Comparison of ENCODE assay signal across 30 mouse cellular contexts in the genomic region with DNA sequence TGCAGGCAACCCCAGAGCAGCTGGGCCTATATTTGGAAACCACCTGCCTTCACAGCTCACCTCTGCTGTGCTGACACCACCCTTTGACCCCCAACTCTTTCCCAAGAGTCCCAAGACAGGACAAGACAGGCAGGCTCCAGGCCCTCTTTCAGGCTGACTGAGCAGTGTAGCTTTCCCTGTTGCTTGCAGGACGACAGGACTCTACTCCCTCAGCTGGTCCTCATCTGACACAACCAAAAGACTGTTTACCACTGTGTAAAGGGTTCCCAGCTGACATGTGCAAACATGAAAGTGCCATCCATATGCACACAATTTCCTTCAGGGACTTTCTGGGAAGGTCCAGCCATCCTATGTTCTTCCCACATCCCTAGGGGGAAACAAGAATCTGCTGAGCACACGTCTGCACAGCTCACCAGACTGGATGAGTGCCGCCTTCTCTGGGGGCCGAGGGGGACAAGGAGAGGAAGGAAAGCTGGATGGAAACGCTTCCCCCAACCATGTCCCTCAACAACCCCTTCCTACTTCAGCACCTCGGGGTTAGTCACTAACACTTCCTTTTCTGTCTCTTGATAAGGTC. TPM values are rescaled to one million over a fixed set of nuclear protein-coding genes. Genes with fewer than 3 reads are reported as not detected.
DNase-seq lines count a peak whose midpoint lies in the region; ATAC-seq and TF ChIP-seq lines count a peak whose summit lies in the region.
"Had no signal": no experiment of that assay in that cellular context is flagged by ENCODE, and none has a peak within 500 bp of the region (broad histone marks: within the 10 kb centered on the region; RNA-seq: fewer than 3 reads in every experiment).

No protein-coding gene starts in this region.

- TF ChIP-seq CTCF in intestine, postnatal 0 days (IDR thresholded peaks at IDR 0.05; ENCODE audit: low read depth), result no peak

- no peaks in the 10 kb centered on the region for H3K9me3 ChIP-seq in heart, embryonic 12.5 days (replicated peaks)
- H3K9me3 ChIP-seq in limb, embryonic 15.5 days, result no peaks in the 10 kb centered on the region
- H3K9me3 ChIP-seq in limb, embryonic 10.5 days (replicated peaks), result no peaks in the 10 kb centered on the region
- no peaks in the 10 kb centered on the region for H3K9me3 ChIP-seq in midbrain, embryonic 13.5 days
- H3K9me3 ChIP-seq in midbrain, embryonic 15.5 days, result no peaks in the 10 kb centered on the region
- no peaks in the 10 kb centered on the region for H3K9me3 ChIP-seq in intestine, postnatal 0 days (ENCODE audit: control insufficient read depth)
- H3K9me3 ChIP-seq: forebrain, embryonic 13.5 days; hindbrain, embryonic 10.5 days had no signal

- H3K27ac ChIP-seq in heart, embryonic 12.5 days (ENCODE audit: poor library complexity, severe bottlenecking), result no peak overlapping the region
- peak overlapping the region; percentile 38; the same call in 1 of the 2 replicates for H3K27ac ChIP-seq in limb, embryonic 15.5 days
- H3K27ac ChIP-seq in limb, embryonic 10.5 days, result no peak overlapping the region
- H3K27ac ChIP-seq in midbrain, embryonic 13.5 days, result no peak overlapping the region
- H3K27ac ChIP-seq in midbrain, embryonic 15.5 days, result no peak overlapping the region
- no peak overlapping the region for H3K27ac ChIP-seq in intestine, postnatal 0 days (ENCODE audit: low read depth, low read length)
- H3K27ac ChIP-seq: forebrain, embryonic 13.5 days; heart, adult 2 months; hindbrain, embryonic 10.5 days; liver, embryonic 14.5 days had no signal

- peak overlapping the region; percentile 35 for H3K9ac ChIP-seq in heart, embryonic 12.5 days
- no peak overlapping the region for H3K9ac ChIP-seq in limb, embryonic 15.5 days
- H3K9ac ChIP-seq in midbrain, embryonic 13.5 days (replicated peaks), result no peak overlapping the region
- no peak overlapping the region for H3K9ac ChIP-seq in midbrain, embryonic 15.5 days
- H3K9ac ChIP-seq in intestine, postnatal 0 days (ENCODE audit: low read depth, low read length), result no peak overlapping the region
- H3K9ac ChIP-seq: forebrain, embryonic 13.5 days; liver, embryonic 14.5 days had no signal

- no peak overlapping the region for H3K4me3 ChIP-seq in heart, embryonic 12.5 days
- no peak overlapping the region for H3K4me3 ChIP-seq in limb, embryonic 15.5 days
- no peak overlapping the region for H3K4me3 ChIP-seq in limb, embryonic 10.5 days
- no peak overlapping the region for H3K4me3 ChIP-seq in midbrain, embryonic 13.5 days (replicated peaks)
- no peak overlapping the region for H3K4me3 ChIP-seq in midbrain, embryonic 15.5 days
- no peak overlapping the region for H3K4me3 ChIP-seq in intestine, postnatal 0 days (ENCODE audit: low read depth, low read length)
- H3K4me3 ChIP-seq: forebrain, embryonic 13.5 days; heart, adult 2 months; hindbrain, embryonic 10.5 days had no signal

- H3K27me3 ChIP-seq in heart, embryonic 12.5 days (replicated peaks), result no peaks in the 10 kb centered on the region
- H3K27me3 ChIP-seq in limb, embryonic 15.5 days, result no peaks in the 10 kb centered on the region
- H3K27me3 ChIP-seq in limb, embryonic 10.5 days (ENCODE audit: low read depth, poor library complexity, severe bottlenecking), result no peaks in the 10 kb centered on the region
- no peaks in the 10 kb centered on the region for H3K27me3 ChIP-seq in midbrain, embryonic 13.5 days
- H3K27me3 ChIP-seq in midbrain, embryonic 15.5 days (replicated peaks), result no peaks in the 10 kb centered on the region
- no peaks in the 10 kb centered on the region for H3K27me3 ChIP-seq in intestine, postnatal 0 days (replicated peaks; ENCODE audit: control insufficient read depth, insufficient read depth, low read length)
- H3K27me3 ChIP-seq: forebrain, embryonic 13.5 days had no signal

- peaks cover 76% of the 10 kb centered on the region for H3K36me3 ChIP-seq in heart, embryonic 12.5 days
- peaks cover 72% of the 10 kb centered on the region for H3K36me3 ChIP-seq in limb, embryonic 15.5 days
- H3K36me3 ChIP-seq in limb, embryonic 10.5 days, result peaks cover 94% of the 10 kb centered on the region
- H3K36me3 ChIP-seq in midbrain, embryonic 13.5 days, result peaks cover 82% of the 10 kb centered on the region
- peaks cover 41% of the 10 kb centered on the region for H3K36me3 ChIP-seq in midbrain, embryonic 15.5 days (replicated peaks)
- H3K36me3 ChIP-seq in intestine, postnatal 0 days (ENCODE audit: control insufficient read depth, insufficient read depth), result peaks cover 61% of the 10 kb centered on the region

- DNase-seq in heart, adult 11 months, result no peak
- DNase-seq in limb, embryonic 10.5 days (ENCODE audit: low spot score), result no peak
- no peak for DNase-seq in retina, embryonic 14.5 days (ENCODE audit: low spot score)
- DNase-seq: adrenal gland, postnatal 14 days; cerebellum, adult 11 months; cerebellum, adult 9-10 months; cerebellum, postnatal 36 days; gastrocnemius, postnatal 36 days; heart, adult 2 months; kidney, adult 2 months; layer of hippocampus, postnatal 36 days; left cerebral cortex, postnatal 4 days; liver; lung, postnatal 14 days; retina, postnatal 1 day; right cerebral cortex, postnatal 14 days; thymus, postnatal 14 days had no signal

- peaks cover 39% of the 10 kb centered on the region for H3K4me1 ChIP-seq in heart, embryonic 12.5 days (replicated peaks)
- H3K4me1 ChIP-seq in limb, embryonic 15.5 days, result peaks cover 28% of the 10 kb centered on the region
- H3K4me1 ChIP-seq in limb, embryonic 10.5 days, result peaks cover 21% of the 10 kb centered on the region
- peaks cover 9% of the 10 kb centered on the region for H3K4me1 ChIP-seq in midbrain, embryonic 13.5 days (replicated peaks)
- H3K4me1 ChIP-seq in midbrain, embryonic 15.5 days, result peaks cover under 1% of the 10 kb centered on the region
- no peaks in the 10 kb centered on the region for H3K4me1 ChIP-seq in intestine, postnatal 0 days (replicated peaks; ENCODE audit: control insufficient read depth, insufficient read depth, low read length)

- ATAC-seq in heart, embryonic 12.5 days (ENCODE audit: insufficient number of reproducible peaks, low FRiP score), result no peak
- ATAC-seq in limb, embryonic 15.5 days (ENCODE audit: insufficient number of reproducible peaks, low FRiP score, low TSS enrichment, low read depth), result peak; percentile 35; the same call in 1 of the 2 replicates
- 0 out of 2 replicates have a peak, but pooled peaks have one; percentile 34 for ATAC-seq in midbrain, embryonic 13.5 days
- no peak for ATAC-seq in midbrain, embryonic 15.5 days (replicated peaks)
- ATAC-seq in intestine, postnatal 0 days, result no peak
- ATAC-seq: forebrain, embryonic 13.5 days; hindbrain, embryonic 16.5 days had no signal

- WGBS in heart, embryonic 12.5 days, result 39% methylated on average over 6 of the region's 6 CpGs
- 55% methylated on average over 6 of the region's 6 CpGs for WGBS in limb, embryonic 15.5 days
- 74% methylated on average over 6 of the region's 6 CpGs for WGBS in limb, embryonic 10.5 days
- 75% methylated on average over 6 of the region's 6 CpGs for WGBS in midbrain, embryonic 13.5 days
- 76% methylated on average over 6 of the region's 6 CpGs for WGBS in midbrain, embryonic 15.5 days
- WGBS in intestine, postnatal 0 days, result 68% methylated on average over 6 of the region's 6 CpGs

- no peak overlapping the region for H3K4me2 ChIP-seq in heart, embryonic 12.5 days
- no peak overlapping the region for H3K4me2 ChIP-seq in limb, embryonic 15.5 days
- H3K4me2 ChIP-seq in midbrain, embryonic 13.5 days (replicated peaks), result no peak overlapping the region
- no peak overlapping the region for H3K4me2 ChIP-seq in midbrain, embryonic 15.5 days
- no peak overlapping the region for H3K4me2 ChIP-seq in intestine, postnatal 0 days (replicated peaks; ENCODE audit: low read depth)
- H3K4me2 ChIP-seq: forebrain, embryonic 13.5 days; midbrain, embryonic 11.5 days had no signal

RNA-seq across cellular contexts. Expression of a gene that starts 8.3 kb away (rescaled TPM):
- 125 and 126 TPM in 2 replicates for polyA plus RNA-seq in heart, embryonic 12.5 days (2016; fragmentation: Nextera tagmentation; extraction: Ambion mirVana)
- 185 and 188 TPM in 2 replicates for polyA plus RNA-seq in limb, embryonic 15.5 days (2015; fragmentation: Nextera tagmentation; extraction: Ambion mirVana)
- 285 and 294 TPM in 2 replicates for polyA plus RNA-seq in limb, embryonic 10.5 days (2016; fragmentation: Nextera tagmentation; extraction: Ambion mirVana)
- 323 and 327 TPM in 2 replicates for polyA plus RNA-seq in midbrain, embryonic 13.5 days (2015; fragmentation: Nextera tagmentation; extraction: Ambion mirVana)
- 300 and 303 TPM in 2 replicates for polyA plus RNA-seq in midbrain, embryonic 15.5 days (2015; fragmentation: Nextera tagmentation; extraction: Ambion mirVana)
- 54.9 and 58.1 TPM in 2 replicates for polyA plus RNA-seq in intestine, postnatal 0 days (2015; fragmentation: Nextera tagmentation; extraction: Ambion mirVana)

RNA-seq across cellular contexts. Expression of a gene that starts 19.8 kb away (rescaled TPM):
- 408 and 409 TPM in 2 replicates for polyA plus RNA-seq in heart, embryonic 12.5 days (2016; fragmentation: Nextera tagmentation; extraction: Ambion mirVana)
- 17.5 and 31.0 TPM in 2 replicates for polyA plus RNA-seq in limb, embryonic 15.5 days (2015; fragmentation: Nextera tagmentation; extraction: Ambion mirVana)
- polyA plus RNA-seq in limb, embryonic 10.5 days (2016; fragmentation: Nextera tagmentation; extraction: Ambion mirVana), result 4.9 and 5.8 TPM in 2 replicates
- 15.1 and 17.1 TPM in 2 replicates for polyA plus RNA-seq in midbrain, embryonic 13.5 days (2015; fragmentation: Nextera tagmentation; extraction: Ambion mirVana)
- polyA plus RNA-seq in midbrain, embryonic 15.5 days (2015; fragmentation: Nextera tagmentation; extraction: Ambion mirVana), result 82.8 and 88.3 TPM in 2 replicates
- 308 and 334 TPM in 2 replicates for polyA plus RNA-seq in intestine, postnatal 0 days (2015; fragmentation: Nextera tagmentation; extraction: Ambion mirVana)

RNA-seq across cellular contexts. Expression of a gene that starts 19.9 kb away (rescaled TPM):
- polyA plus RNA-seq in heart, embryonic 12.5 days (2016; fragmentation: Nextera tagmentation; extraction: Ambion mirVana), result 2.1 and 2.2 TPM in 2 replicates
- 2.7 and 3.2 TPM in 2 replicates for polyA plus RNA-seq in limb, embryonic 15.5 days (2015; fragmentation: Nextera tagmentation; extraction: Ambion mirVana)
- polyA plus RNA-seq in limb, embryonic 10.5 days (2016; fragmentation: Nextera tagmentation; extraction: Ambion mirVana), result 3.1 and 3.8 TPM in 2 replicates
- polyA plus RNA-seq in midbrain, embryonic 13.5 days (2015; fragmentation: Nextera tagmentation; extraction: Ambion mirVana), result 1.9 and 2.1 TPM in 2 replicates
- polyA plus RNA-seq in midbrain, embryonic 15.5 days (2015; fragmentation: Nextera tagmentation; extraction: Ambion mirVana), result 2.1 and 2.8 TPM in 2 replicates
- polyA plus RNA-seq in intestine, postnatal 0 days (2015; fragmentation: Nextera tagmentation; extraction: Ambion mirVana), result 2.8 and 3.7 TPM in 2 replicates

RNA-seq across cellular contexts. Expression of a gene that starts 23.2 kb away (rescaled TPM):
- polyA plus RNA-seq in heart, embryonic 12.5 days (2016; fragmentation: Nextera tagmentation; extraction: Ambion mirVana), result 25.4 and 27.1 TPM in 2 replicates
- polyA plus RNA-seq in limb, embryonic 15.5 days (2015; fragmentation: Nextera tagmentation; extraction: Ambion mirVana), result 205 and 245 TPM in 2 replicates
- polyA plus RNA-seq in limb, embryonic 10.5 days (2016; fragmentation: Nextera tagmentation; extraction: Ambion mirVana), result 39.6 and 68.1 TPM in 2 replicates
- polyA plus RNA-seq in midbrain, embryonic 13.5 days (2015; fragmentation: Nextera tagmentation; extraction: Ambion mirVana), result 22.7 and 29.5 TPM in 2 replicates
- 18.2 and 21.6 TPM in 2 replicates for polyA plus RNA-seq in midbrain, embryonic 15.5 days (2015; fragmentation: Nextera tagmentation; extraction: Ambion mirVana)
- 8.7 and 9.2 TPM in 2 replicates for polyA plus RNA-seq in intestine, postnatal 0 days (2015; fragmentation: Nextera tagmentation; extraction: Ambion mirVana)

RNA-seq across cellular contexts. Expression of a gene that starts 27.4 kb away (rescaled TPM):
- polyA plus RNA-seq in heart, embryonic 12.5 days (2016; fragmentation: Nextera tagmentation; extraction: Ambion mirVana), result 0.80 and 1.1 TPM in 2 replicates
- 0.41 TPM in 1 of 2 replicates, not detected in the other for polyA plus RNA-seq in limb, embryonic 15.5 days (2015; fragmentation: Nextera tagmentation; extraction: Ambion mirVana)
- 0.20 and 0.49 TPM in 2 replicates for polyA plus RNA-seq in limb, embryonic 10.5 days (2016; fragmentation: Nextera tagmentation; extraction: Ambion mirVana)
- 0.35 TPM in 1 of 2 replicates, not detected in the other for polyA plus RNA-seq in midbrain, embryonic 13.5 days (2015; fragmentation: Nextera tagmentation; extraction: Ambion mirVana)
- 1.1 and 1.3 TPM in 2 replicates for polyA plus RNA-seq in midbrain, embryonic 15.5 days (2015; fragmentation: Nextera tagmentation; extraction: Ambion mirVana)
- polyA plus RNA-seq in intestine, postnatal 0 days (2015; fragmentation: Nextera tagmentation; extraction: Ambion mirVana), result not detected in 2 replicates
- polyA plus RNA-seq: forebrain, embryonic 13.5 days; intestine, embryonic 14.5 days; small intestine, adult 2 months; urinary bladder, adult 2 months had no signal

Comparison
In these comparisons a context has a peak if more than half of its experiments do, and no peak if none do; other contexts are left out.
1. ATAC-seq: peak in limb, embryonic 15.5 days (single experiment) and midbrain, embryonic 13.5 days (single experiment); none in heart, embryonic 12.5 days (single experiment), midbrain, embryonic 15.5 days (single experiment) and intestine, postnatal 0 days (single experiment).